Mouse (Mus musculus): ENCODE results near the gene Insig1. TPM values are rescaled to one million over a fixed set of nuclear protein-coding genes. Genes with fewer than 3 reads are reported as not detected.

Insig1 gene
- total RNA-seq, 1 experiment from 2014 or later: 26.2 TPM

DNA sequence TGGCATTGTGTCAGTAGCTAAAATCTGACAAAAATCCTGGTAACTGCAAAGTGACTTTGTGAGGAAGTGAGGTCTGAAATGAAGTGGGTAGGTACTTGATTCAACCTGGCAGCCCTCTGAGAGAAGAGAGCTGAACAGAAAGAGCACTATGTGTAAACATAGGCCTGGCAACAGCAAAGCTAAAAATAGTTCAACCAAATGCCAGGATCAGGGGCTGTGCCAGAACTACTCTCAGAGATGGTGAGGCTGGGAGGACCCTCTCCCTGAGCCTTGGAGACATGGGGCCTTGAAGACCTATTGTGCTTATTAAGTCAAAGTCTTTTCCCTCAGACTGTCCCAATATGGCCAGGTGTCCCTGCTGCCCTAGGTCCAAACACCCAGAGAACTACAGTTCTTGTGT, 10.7 kb upstream of the Insig1 start:
- ATAC-seq (ENCODE audit: extremely low read depth, insufficient number of reproducible peaks, low FRiP score, poor library complexity, severe bottlenecking): no peak

DNA sequence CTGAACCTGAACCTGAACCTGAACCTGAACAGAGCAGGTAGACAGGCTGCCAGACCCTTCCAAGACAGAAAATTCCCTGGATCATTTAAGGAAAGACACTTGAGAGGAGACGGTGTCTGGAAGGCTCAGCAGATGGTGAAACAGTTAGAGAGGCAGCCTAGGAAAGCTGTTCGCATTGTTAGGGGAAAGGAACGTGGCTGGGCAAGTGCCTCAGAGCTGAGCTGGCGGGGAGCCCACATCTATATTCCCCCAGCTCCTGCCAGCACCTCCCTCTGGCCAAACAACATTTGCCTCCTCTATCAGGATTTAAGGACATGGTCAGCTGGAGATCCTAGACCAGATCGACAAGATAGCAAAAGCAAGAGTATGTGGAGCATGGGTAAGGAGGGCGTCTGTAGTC, 10.2 kb upstream of the Insig1 start:
- no peak for ATAC-seq (ENCODE audit: extremely low read depth, insufficient number of reproducible peaks, low FRiP score, poor library complexity, severe bottlenecking)

DNA sequence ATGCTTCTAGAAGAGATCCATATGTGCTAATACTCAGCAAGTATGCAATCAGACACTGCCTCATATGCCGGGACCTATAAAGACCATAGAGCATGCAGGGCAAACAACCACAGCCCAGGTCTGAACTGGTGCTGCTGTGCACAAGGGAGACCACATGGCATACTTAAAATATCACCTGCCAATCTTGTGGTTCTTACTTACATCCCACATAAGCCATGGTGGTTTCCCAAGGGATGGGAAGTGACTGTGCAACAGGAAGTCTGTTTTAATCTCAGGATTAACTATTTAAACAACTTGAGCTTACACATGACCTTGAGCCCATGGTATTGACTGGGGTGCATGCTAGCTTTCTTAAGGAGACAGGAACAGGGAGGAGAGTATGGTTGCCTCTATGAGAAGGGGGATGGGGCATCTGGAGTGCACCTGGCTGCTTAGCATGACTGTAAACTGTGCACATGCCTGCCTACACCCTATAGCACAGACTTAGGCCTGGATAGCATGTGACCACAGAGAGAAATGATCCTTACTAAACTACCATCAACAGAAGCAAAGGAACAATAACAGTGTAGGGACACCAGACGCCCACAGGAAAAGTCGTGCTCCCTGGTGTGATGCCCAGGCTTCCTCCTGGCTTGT, 7.1 kb upstream of the Insig1 start:
- no peak for ATAC-seq (ENCODE audit: extremely low read depth, insufficient number of reproducible peaks, low FRiP score, poor library complexity, severe bottlenecking)

DNA sequence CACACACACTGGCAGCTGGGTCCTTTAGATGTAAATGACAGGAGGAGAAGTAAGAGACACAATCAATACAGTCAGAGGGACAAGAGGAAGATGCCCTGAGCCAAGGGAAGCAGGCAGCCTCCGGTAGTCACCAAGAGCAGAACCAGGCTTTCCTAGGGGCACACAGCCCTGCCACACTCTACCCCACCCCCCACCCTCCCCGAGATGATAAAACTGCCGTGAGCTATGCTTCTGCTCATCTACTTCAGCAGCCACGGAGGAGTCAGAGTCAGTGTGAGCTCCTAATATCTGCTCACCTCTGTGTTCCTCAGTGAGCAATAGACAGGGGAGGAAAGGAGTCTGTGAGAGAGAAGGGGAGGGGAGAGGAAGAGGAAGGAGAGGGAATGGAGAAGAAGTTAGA, 5.9 kb upstream of the Insig1 start:
- no peak for ATAC-seq (ENCODE audit: extremely low read depth, insufficient number of reproducible peaks, low FRiP score, poor library complexity, severe bottlenecking)

DNA sequence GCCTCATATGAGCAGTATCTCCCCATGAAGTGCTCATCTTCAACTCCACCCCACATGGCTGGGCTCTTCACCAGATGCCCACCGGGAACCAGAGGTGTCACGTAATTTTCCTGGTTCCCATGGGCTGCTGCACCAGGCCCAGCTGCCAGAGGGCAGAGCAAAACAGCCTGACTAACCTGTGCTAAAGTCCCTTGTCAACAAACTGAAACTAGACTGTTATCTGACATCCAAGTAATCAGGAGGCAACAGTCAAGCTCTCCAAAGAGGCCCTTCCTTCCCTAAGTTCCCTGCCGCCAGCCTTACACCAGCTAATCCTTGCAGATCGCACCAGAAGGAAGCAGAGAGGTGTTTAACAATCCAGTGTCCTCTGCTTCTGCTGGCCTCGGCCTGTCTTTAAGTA, 4.9 kb upstream of the Insig1 start:
- ATAC-seq (ENCODE audit: extremely low read depth, insufficient number of reproducible peaks, low FRiP score, poor library complexity, severe bottlenecking): no peak

DNA sequence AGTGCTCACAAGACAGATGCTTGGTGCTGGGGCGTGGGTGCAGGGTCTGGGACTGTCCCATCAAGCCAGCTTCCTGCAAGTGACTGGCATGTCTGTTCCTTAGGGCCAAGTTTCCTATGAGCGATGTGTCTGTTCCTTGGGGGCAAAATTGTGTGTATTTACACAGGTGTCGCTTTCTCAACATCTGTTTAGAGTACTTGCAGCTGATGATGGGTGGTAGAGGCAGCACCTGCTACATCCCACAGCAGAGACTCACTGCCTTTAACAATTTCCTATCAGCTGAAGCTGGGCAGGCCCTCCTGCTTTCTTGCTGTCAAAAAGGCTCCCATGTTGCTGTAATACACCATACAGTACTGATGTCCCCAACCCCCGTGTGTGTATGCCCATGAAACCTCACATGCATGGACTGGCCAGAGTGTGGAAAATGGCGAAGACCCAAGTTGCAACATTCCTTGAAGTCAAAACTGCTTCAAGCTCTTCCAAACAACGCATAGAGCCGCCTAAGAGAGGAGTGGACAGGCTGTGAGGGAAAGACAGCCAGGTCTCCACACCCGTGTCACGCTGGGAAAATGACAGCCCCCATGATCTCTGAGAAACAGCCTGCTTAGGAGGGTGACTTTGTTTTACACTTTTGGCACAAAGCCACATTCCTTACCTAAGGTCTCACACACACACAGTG, 875 bp upstream of the Insig1 start:
- no peak for ATAC-seq (ENCODE audit: extremely low read depth, insufficient number of reproducible peaks, low FRiP score, poor library complexity, severe bottlenecking)

DNA sequence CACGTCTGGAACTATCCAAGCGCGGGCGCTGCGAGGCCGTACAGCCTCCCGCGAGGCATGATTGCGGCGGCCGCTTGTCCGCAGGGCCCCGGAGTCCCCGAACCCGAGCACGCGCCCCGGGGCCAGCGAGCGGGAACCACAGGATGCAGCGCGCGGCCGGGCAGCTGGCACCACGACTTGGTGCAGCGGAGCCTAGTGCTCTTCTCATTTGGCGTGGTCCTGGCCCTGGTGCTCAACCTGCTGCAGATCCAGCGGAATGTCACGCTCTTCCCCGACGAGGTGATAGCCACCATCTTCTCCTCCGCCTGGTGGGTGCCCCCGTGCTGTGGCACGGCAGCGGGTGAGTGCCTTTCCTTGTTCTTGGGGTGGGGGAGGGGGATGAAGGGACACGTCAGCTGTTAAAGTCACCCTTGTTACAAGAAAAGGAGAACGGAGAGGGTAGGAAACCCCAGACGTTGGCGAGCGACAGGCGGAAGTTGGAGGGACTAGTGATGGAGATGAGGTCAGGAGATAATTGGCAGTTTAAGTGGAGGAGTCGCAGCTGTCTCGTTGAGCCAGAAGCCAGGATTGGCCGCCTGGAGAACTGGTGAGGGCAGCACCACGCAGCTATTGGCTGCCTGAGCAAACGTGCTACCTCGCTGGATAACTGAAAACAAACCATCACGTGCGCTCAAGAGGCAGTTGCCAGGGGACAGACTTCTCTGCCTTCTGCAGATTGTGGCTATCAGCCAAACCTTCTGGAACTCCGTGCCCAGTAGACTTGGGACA, 477 bp downstream of the Insig1 start:
- ATAC-seq (ENCODE audit: extremely low read depth, insufficient number of reproducible peaks, low FRiP score, poor library complexity, severe bottlenecking): peak; percentile 72

DNA sequence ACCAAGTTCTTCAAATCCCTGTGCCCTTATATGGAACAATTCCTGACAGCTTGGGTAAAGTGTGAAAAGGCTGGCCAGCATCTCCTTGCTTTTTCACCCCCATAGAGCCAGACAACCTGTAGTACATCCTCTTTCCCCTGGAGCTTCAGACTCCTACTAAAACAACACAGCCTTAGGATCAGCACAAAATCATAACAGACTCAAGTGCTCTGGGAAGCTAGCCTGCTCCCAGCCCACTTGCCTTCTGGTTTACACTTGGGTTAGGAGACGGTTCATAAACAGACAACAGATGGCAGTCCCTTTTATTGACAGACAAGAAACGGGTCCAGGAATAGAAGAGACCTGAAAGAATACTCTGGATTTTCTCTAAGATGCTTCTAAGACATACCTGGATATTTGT, 8.3 kb downstream of the Insig1 start:
- no peak for ATAC-seq (ENCODE audit: extremely low read depth, insufficient number of reproducible peaks, low FRiP score, poor library complexity, severe bottlenecking)

DNA sequence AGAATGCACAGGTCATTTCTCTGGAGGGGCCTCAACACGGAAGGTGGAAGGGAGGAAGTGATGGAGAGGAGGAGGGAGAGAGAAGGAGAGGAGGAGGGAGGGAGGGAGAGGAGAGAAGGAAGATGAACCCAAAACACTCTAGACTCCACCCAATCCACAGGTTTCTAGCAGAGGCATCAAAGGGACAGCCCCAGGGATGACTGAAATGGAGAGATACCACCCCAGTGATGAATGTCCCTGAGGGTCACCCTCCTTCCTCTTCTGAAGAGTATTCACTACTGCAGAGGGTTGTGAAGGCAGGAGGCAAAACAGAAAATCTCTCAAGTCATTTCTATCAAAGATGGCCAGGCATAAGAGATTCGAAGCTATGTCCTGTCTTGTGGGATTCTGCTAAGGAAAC, 10.0 kb downstream of the Insig1 start:
- ATAC-seq (ENCODE audit: extremely low read depth, insufficient number of reproducible peaks, low FRiP score, poor library complexity, severe bottlenecking): no peak

DNA sequence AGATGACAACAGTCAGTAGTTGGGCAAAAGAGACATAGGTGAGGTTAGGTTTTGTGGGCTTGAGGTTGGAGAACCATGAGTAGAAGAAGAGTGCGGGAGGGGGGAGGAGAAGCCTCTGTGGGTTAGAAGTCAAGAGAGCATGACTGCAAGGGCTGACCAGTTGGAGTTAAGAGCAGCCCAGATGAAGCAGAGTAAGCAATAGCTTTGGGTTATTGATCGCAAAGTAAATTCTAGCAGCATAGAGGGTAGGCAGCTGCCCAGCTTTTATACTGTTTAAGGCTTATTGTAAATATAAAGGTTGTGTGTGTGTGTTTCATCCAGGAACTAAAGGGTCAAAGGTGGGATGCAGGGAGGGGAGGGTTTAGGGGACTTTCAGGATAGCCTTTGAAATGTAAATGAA, 10.7 kb downstream of the Insig1 start:
- ATAC-seq (ENCODE audit: extremely low read depth, insufficient number of reproducible peaks, low FRiP score, poor library complexity, severe bottlenecking): no peak

DNA sequence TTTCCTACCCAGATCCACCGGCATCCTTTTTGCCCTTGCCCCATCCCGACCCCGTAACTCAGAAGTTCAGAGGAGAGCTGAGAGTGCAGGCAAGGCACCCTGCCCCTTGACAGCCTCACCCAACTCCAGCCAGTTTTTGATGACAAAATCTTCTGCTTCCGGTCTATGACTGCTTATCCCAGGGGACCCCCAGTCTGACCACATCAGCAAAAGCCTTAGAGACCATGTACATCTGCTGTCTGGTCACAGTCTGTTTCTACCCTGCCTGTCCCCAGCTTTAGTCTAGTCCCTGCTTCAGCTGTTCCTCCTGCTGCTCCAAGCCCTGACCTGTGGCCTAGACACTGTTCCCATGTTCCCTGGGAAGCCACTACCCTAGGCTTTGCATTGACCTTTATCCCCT, 11.1 kb downstream of the Insig1 start:
- no peak for ATAC-seq (ENCODE audit: extremely low read depth, insufficient number of reproducible peaks, low FRiP score, poor library complexity, severe bottlenecking)

DNA sequence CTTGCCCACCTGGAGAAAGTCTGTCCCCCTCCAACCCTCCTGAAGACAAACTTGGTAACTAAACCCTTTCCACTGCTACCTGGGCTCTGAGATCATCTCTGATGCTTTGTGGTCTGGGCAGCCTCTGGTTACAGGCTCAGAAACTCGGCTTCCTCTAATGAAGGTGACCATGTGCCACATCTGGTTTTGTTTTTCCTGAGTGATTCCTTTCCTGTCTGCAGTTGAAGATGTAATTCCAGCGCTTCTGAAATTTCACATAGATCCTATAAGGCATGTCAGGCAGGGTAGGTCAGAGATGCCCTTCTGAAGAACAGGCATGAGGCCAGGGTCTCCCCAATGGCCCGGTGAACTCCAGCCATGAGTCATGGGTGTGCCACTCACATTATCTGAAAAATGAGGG, 11.6 kb downstream of the Insig1 start:
- no peak for ATAC-seq (ENCODE audit: extremely low read depth, insufficient number of reproducible peaks, low FRiP score, poor library complexity, severe bottlenecking)

DNA sequence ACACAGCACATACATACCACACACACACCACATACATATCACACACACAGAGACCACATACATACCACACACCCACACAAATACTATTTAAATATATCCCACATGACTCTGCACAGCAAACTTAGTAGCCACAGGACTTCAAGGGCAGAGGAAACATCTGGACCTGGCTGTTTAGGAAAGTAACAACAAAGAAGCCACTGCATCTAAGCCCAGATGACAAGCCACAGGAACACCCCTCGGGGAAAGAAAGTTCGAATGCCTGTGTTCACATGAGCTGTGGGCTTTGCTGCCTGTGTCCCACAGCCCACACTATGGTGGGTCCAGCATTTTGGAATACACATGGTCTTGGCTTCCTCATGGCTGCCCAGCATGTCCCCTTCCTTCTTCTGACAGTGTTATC, 13.6 kb downstream of the Insig1 start:
- ATAC-seq (ENCODE audit: extremely low read depth, insufficient number of reproducible peaks, low FRiP score, poor library complexity, severe bottlenecking): no peak

DNA sequence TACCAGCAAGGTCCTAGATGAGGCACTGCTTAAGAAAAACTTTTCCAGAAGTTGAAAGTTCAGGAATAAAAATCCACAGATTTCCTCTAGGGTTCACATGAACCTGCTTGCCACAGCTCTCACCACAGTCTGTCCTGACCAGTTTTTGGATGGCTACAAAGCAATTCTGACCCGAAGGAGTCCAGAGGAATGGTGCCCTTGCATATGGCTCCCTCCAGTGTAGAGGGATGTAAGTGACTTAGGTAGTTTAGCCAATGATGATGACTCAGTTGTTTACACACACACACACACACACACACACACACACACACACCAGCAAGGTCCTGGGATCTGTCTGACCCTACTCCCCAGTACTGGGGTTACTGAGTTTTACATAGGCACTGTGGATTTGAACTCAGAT, 19.4 kb downstream of the Insig1 start:
- ATAC-seq (ENCODE audit: extremely low read depth, insufficient number of reproducible peaks, low FRiP score, poor library complexity, severe bottlenecking): no peak

DNA sequence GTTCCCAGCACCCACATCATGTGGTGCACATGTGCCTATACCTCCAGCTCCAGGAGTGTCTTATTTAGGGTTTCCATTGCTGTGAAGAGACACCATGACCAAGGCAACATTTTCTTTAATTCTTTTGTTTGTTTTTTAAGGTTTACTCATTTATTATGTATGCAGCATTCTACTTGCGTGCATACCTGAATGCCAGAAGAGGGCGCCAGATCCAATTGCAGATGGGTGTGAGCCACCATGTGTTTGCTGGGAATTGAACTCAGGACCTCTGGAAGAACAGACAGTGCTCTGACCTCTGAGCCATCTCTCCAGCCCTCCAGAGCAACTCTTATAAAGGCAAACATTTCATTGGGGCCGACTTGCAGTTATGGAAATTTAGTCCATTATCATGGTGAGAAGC, 21.2 kb downstream of the Insig1 start:
- ATAC-seq (ENCODE audit: extremely low read depth, insufficient number of reproducible peaks, low FRiP score, poor library complexity, severe bottlenecking): no peak

DNA sequence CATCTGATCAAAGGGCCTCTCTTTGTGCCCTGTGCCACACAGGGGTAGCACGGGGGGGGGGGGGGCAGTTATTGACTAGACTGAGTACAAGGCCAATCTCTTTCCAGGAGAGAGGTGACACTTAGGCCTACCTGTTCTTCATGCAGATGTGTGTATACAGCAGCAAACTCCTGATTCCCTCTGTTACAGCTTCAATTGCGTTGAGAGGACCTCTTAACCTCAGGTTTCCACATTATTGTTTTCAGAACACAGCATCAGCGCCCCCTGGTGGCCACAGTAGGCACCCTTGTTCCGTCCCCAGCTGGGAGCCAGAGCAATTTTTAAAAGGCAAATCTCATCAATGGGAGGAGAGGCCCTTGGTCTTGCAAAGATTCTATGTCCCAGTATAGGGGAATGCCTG, 22.7 kb downstream of the Insig1 start:
- ATAC-seq (ENCODE audit: extremely low read depth, insufficient number of reproducible peaks, low FRiP score, poor library complexity, severe bottlenecking): peak; percentile 35; the same call in 1 of the 2 replicates

DNA sequence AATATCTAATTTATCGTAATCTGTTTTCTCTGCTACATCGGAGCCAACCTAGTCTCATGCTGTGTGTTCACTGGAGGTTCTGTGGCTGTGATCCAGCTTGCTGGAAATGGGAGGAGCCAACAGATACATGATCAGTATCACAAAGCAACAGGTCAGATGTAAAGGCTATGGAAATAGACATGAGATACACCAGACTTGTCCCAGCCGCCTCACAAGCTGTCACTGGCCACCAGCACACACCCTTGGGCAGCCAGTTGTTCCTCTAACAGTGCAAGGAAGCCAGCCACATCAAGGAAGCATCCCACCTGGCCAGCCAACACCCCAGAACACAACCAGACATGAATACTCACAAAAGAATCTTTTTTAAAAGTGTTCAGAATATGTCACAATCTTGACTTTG, 23.2 kb downstream of the Insig1 start:
- ATAC-seq (ENCODE audit: extremely low read depth, insufficient number of reproducible peaks, low FRiP score, poor library complexity, severe bottlenecking): no peak

DNA sequence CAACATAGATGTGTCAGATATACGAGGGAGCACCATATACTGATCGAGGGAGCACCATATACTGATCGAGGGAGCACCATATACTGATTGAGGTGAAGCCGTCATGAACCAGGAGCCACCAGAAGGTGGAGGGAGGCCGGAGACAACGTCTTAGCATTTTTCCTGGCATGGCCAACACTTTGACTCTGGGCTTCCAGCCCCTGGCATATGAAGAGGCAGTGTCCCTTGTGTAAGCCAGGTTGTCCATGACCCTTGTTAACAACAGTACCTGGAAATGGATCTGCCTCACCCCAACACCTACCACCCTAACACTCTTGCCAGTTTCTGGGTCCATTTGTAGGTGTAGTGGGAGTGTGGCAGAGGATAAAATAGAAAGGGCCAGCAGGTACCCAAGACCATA, 23.7 kb downstream of the Insig1 start:
- ATAC-seq (ENCODE audit: extremely low read depth, insufficient number of reproducible peaks, low FRiP score, poor library complexity, severe bottlenecking): no peak

DNA sequence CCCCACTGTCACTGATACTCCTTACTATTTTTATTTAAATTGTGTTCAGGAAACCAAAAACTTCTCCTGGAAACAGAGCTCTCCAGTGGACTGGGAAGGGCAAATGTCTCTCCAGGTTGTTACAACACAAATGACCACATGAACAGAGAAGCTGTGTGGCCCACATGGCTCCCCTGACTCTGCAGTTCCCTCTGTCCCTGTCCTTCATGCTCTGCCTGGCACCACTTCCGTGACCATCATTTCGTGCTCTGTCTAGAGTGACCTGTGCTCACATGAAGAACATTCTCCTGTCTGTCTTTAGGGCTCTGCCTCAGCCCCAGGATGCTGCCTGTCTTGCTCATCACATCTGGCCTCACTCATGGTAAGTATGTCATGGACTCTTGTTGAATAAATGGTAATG, 24.5 kb downstream of the Insig1 start:
- ATAC-seq (ENCODE audit: extremely low read depth, insufficient number of reproducible peaks, low FRiP score, poor library complexity, severe bottlenecking): no peak

DNA sequence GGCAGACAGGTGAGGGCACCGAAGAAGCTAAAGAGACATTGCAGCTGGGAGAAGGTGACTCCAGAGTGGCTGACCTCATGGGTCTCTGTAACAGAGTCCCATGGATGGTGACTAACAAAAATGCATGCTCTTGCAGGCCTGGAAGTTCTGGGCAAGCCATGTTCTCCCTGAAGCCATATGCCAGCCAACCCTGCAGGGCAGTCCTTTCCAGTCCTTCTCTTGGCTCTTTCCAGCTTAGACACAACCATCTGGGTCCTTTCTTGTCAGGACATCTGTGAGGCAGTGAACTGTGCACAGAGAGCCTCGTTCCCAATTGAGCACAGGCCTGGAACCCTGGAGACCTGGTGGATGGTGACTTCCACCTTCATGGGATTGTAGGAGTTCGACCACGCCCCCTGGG, 35.8 kb downstream of the Insig1 start:
- no peak for ATAC-seq (ENCODE audit: extremely low read depth, insufficient number of reproducible peaks, low FRiP score, poor library complexity, severe bottlenecking)

Data from neutrophil, adult 5-6 weeks (primary cell).